Mouse (Mus musculus): ENCODE results near the gene Chrnb2. TPM values are rescaled to one million over a fixed set of nuclear protein-coding genes. Genes with fewer than 3 reads are reported as not detected.
A peak's percentile ranks its signal among the peaks of the same experiment; 100 is the strongest.
"Not testable (repeated sequence)": the region's sequence is repeated elsewhere in the genome, so short reads cannot be mapped to it uniquely, and the experiment has no call there.

Chrnb2 gene
- total RNA-seq (2021): 1 to 10 TPM; 3.3 to 3.4 TPM
- long read RNA-seq, experiment 1, full-length matches to known transcripts: 1 of 1 reads
- long read RNA-seq, experiment 1, partial matches to known transcripts: 0 of 1 reads
- long read RNA-seq, experiment 1, other reads (novel, unspliced or antisense): 0 of 1 reads
- long read RNA-seq, experiment 2, partial matches to known transcripts: 0 of 1 reads
- long read RNA-seq, experiment 2, other reads (novel, unspliced or antisense): 1 of 1 reads

DNA sequence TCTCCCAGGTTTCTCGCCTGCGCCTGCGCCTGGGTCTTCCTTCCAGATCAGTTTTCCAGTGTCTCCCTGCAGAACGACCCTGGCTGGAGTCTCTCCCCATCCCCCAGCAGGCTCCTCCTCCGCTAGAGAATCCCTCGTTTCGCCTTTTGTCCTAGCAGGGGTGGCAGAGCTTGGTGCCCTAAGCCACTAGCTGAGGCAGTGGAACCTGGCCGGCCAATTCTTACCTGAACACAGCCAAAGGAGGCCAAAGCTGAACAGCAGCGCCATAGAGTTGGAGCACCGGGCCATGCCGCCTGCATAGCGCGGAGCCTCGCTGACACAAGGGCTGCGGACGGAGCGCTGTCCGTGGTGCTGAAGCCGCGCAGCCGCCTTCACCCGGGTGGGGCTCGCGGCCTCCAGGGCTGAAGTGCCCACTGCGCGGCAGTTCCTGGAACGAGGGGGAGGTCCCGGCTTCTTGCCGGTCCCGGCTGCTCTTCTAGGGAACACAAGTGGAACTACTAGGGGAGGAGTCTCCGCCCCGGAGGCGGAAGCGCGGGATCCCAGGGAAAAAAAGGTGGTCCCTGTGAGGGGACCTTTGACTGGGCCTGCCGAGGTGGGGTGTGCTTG, at the start of gene Chrnb2:
TSS of gene Chrnb2 (minus strand) at position 514 of the 606 bp plus-strand sequence.
- DNase-seq: peak; percentile 86 to 89

GRCm38 (mm10) chr3:89814051-89814450, 49.6 kb upstream of the Chrnb2 start:
- no peak for DNase-seq

DNA sequence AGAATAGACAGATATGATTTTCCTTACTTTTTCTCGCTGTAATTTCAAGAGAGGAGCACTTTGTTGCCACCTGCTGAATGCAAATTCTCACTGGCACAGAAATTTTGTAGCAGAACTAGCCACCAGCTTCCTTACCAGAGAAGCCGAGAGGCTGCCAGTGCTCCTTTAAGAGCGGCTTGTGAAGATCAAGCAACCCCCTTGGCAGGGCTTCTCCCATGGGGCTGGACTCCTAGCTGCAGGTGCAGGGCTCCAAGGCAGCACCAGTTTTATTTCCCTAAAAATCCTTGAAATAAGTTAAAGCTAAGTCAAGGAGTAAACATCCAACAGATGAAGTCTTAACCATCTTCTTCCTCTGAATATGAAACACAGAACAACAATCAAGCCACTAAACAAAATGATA, 47.7 kb upstream of the Chrnb2 start:
- DNase-seq: no peak

DNA sequence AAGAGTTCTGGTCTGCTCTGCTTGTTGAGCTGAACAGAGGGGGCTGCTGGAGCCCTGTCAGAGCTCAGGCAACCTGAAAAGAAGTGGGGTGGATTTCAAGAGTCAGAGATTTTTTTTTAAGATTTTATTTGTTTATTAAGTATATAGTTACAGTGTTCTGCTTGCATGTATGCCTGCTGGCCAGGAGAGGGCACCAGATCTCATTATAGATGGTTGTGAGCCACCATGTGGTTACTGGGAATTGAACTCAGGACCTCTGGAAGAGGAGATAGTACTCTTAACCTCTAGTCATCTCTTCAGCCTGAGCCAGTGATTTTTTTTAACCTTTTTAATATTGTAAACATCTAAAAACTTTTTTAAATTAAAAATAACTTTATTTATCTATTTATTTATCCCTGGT, 46.4 kb upstream of the Chrnb2 start:
- peak in 1 of 2 experiments; percentile 32 for DNase-seq

DNA sequence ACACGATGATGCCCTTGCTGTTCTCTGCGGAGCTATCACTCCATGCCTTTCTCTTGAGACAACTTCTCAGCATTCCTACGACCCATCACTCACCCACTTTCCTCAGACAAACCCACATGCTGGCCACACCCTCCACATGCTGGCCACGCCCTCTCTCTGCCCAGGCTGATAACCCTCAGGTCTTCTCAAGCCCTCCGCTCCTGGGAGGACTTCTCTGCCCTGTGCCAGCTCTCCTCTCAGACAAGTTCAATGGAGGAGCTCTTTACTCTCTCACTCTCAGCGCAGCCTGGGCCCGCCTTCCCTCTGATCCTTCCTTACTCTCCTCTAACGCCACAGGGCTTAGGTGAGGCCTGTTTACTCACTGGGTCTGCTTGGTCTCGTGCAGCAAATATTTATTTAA, 44.2 kb upstream of the Chrnb2 start:
- DNase-seq: no peak

- no peak for DNase-seq
Measured at GRCm38 (mm10) chr3:89807881-89808280, 43.4 kb upstream of the Chrnb2 start.

DNA sequence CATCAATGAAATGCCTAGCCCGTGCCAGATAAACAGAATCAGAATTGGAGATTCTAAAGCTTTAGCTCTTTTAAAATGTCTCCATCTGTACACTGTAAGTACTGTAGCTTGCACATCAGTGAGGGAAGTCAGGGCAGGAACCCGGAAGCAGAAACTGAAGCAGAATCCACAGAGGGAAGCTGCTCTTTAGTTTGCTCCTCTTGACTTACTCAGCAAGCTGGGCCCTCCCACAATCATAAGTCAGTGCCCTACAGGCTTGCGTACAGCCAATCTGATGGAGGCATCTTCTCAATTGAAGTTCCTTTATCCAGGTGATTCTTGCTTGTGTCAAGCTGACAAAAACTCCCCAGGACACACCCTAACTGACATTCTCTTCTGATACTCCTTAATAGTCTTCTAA, 42.7 kb upstream of the Chrnb2 start:
- DNase-seq: no peak

DNA sequence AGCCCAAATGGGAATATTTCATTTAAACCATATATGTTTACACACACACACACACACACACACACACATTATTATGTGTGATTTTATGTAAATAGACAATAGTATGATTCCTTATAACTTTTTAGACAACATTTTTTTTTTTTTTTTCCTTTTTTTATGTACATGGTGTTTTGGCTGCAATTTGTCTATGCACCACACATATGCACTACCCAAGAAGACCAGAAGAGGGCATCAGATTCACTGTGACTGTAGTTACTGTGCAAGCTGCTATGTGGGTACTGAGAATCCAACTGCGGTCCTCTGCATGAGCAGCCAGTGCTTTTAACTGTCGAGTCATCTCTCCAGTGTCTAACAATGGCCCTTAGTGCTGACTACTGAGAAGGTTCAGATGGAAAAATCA, 42.3 kb upstream of the Chrnb2 start:
- DNase-seq: no peak

DNA sequence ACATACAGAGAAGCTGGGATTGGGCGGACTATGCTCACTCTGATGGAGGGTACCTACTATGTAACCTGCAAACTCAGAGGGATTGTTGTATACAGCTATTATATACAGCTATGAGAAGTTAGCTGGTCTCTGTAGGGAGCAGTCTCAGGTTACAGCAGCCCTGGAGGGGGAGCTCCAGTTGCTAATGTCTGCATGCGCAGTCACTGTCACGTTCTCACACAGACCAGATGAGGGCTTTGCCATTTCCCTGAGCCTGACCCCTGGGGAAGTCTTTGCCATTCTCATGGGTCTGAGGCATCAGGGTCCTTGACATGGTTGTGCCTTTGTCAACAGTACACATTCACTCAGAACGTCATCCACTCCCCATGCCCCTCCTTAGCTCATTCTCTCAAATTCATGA, 40.7 kb upstream of the Chrnb2 start:
- DNase-seq: no peak

DNA sequence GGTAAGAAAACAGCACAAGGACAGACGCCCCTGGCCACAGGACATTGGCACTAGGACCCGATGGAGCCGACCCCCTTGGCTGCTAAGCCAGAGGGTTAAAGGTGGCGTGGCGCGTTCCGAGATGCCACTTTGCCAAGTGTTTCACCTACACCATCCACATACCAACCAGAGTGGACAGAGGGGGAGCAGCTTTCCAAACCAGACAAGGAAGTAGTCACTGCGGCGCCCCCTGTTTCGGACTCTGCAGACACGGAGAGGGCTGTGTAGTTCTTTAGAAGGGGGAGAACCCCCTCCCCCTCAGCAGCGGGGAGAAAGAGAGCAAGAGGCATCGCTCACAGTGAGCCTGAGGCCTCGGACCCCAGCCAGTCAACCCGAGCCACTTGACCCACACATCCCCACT, 38.4 kb upstream of the Chrnb2 start:
- no peak for DNase-seq

GRCm38 (mm10) chr3:89801507-89801847, 37.0 kb upstream of the Chrnb2 start:
- no peak for DNase-seq

DNA sequence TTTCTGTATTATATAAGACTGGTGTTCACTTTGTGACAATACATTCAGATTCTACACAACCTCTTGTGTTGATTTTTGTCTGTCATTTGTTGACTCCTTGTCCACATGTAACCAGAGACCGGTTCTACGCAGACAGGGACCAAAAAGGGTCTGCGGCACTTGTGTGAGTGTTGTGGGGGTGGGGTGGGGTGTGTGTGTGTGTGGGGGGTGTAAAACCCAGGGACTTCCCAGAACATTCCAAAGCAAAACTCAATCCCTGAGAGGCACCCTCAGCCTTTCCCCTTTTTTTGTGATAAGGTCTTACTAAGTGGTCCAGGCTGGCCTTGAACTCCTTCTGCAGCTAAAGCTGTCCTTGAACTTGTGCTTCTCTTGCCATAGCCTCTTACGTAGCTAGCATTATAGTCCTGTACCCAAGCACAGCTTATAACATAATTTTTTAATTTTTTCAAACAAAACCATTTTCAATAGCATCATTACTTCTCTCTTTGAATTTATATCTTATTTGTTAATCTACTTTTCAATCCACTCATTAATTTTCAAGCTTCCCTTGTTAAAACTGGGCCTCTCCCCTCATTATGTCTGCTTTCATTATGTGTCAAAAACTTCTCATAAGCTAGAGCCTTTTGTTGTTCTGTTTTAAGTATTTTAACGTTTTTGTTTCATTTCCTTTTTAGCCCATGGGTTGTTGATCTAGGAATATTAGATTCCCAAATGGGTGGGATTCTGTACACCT, 36.5 kb upstream of the Chrnb2 start:
- DNase-seq: no peak

DNA sequence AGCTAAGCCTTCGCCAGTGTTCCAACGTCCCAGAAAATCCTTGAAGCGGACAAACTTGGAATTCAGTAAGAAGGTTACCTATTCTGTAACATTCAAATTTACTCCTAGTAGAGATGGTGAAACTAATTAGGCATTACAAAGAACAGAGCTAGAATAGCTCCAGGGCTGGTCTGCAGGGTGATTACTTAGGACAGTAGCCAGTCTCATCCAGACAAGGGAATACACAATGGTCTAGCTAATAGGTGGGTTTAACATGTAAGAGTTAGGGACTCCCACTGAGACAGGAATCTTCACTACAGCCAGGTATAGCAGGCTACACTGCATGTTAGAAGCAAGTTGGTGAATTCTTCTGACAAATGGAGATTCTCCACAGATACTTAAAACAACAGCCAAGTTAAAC, 35.6 kb upstream of the Chrnb2 start:
- not testable (repeated sequence) for DNase-seq

- peak; percentile 18 to 45 for DNase-seq
Measured at GRCm38 (mm10) chr3:89799476-89799875, 35.0 kb upstream of the Chrnb2 start.

- DNase-seq: no peak
Measured at GRCm38 (mm10) chr3:89798518-89798917, 34.1 kb upstream of the Chrnb2 start.

- DNase-seq: no peak
Measured at GRCm38 (mm10) chr3:89796358-89796757, 31.9 kb upstream of the Chrnb2 start.

DNA sequence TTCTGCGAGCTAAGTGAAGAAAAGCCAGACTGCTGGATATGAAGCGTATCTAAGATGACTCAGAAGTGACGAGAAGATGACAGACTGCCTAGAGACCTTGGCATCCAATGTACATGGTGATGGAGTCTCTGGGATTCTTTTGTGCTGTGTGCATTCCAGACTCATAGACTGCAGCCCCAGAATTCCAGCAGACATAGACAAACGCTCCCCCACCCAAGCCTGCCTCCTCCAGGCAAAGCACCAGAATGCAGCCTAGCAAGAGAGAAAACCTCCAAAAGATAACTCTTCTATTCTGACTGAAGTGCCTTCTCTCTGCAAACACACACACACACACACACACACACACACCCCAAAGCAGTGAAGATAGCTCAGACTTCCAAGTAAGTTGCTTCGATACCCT, 31.3 kb upstream of the Chrnb2 start:
- DNase-seq: peak in 1 of 2 experiments; percentile 45

DNA sequence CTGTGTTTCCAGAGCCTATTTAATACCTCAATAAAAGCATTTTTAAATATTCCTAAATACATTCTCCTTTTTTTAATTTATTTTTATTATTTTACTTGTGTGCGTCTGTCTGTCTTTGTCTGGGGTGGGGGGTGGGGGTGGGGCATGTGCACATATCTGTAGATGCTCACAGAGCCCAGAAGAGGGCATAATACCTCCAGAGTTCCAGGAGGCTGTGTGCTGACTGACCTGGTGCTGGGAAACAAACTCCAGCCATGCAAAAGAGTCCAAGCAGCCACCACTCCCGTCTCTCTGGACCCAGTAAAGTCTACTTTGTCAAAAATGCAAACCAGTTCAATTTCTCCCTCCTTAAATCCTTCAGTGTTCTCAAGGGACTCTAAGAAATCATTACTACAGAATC, 30.2 kb upstream of the Chrnb2 start:
- no peak for DNase-seq

DNA sequence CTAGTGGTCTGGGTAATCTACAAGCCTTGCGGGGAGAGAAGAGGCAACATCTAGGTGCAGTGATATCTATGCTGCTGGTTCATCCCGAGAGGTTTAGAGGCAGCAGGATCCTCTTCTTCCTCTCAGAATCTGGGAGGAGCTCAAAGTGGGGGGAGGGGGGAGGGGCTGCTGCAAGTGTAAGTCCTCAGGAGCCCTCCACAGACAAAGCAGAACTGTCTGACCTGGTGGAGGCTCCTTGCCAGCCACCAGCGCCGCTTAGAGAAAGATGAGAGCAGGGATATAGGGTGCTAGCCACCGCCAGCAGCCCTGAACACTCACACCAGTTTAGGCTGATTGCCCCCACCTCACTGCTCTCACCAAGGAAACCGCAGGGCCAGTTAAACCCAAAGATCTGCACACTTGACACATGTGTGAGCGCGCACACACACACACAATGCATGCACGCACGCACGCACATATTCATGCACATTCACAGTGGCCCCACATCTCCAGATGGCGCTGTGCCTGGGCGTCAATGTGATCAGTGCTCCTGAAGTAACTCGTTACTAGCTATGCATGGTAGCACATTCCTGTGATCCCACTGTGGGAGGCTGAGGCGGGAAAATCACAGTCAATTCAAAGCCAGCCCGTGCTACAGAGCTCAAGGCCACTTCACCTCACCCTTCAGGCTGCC, 24.4 kb upstream of the Chrnb2 start:
- DNase-seq: no peak

DNA sequence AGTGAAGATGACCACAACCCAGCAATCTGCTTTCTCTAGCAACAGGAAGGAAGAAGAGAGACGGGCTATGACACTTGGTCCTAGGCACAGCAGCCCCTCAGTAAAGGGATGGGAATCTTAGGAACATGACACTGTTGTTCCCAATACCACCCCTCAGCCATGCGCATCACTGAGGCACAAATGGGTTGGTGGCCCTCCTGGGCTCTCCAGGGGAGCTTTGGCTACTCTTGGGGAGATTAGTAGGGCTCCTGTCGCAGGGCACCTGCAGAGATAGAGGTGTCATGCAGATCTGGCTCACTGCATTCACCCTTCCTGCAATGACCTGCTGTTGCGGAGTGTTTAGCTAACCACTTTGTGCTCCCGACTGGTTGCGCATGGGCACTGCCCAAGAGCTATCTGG, 21.8 kb upstream of the Chrnb2 start:
- no peak for DNase-seq

DNA sequence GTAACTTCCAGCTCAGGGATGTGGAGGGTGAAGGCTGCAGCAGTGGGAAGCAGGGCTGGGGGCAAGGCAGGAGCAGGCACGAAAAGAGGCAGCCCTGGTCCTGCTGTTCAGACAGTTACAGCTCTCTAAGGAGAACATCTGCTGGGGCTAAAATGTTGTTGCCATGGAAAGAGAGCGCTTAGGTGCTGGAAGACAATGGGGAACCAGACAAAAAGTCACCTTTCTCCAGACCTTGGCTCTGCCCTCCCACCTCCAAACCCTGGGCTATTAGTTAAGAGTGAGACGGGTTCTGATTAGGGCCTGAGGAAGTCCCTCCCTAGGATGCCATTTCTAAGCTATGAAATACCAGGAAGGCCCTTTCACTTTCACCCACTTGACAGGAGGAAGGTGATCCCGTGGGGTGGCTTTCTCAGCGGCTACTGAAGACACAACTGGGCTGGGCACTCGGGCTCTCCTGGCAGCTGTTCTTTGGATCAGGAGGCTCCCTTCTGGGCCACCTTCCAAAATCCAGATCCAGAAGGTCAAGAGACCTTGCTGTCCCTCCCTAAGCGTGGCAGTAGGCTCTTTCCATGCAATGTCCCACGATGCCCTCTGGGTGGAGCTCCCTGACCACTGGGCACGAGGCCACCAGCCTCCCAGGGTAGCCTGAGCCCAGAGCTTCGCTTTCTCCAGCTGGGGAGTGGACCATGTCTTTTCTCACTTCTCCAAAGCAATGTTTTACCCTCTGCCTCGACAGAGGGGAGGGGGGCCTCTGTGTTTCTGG, 20.7 kb upstream of the Chrnb2 start:
- peak; percentile 93 for DNase-seq

GRCm38 (mm10) chr3:89781640-89782039, 17.2 kb upstream of the Chrnb2 start:
- peak in 1 of 2 experiments; percentile 48 for DNase-seq
